Mouse (Mus musculus): ENCODE measurements around the gene Senp6. TPM values are rescaled to one million over a fixed set of nuclear protein-coding genes. Genes with fewer than 3 reads are reported as not detected.
"Not testable (repeated sequence)": the region's sequence is repeated elsewhere in the genome, so short reads cannot be mapped to it uniquely, and the experiment has no call there.

Senp6 gene
- polyA plus RNA-seq, 1 experiment from 2014 or later, result 32.0 TPM

DNA sequence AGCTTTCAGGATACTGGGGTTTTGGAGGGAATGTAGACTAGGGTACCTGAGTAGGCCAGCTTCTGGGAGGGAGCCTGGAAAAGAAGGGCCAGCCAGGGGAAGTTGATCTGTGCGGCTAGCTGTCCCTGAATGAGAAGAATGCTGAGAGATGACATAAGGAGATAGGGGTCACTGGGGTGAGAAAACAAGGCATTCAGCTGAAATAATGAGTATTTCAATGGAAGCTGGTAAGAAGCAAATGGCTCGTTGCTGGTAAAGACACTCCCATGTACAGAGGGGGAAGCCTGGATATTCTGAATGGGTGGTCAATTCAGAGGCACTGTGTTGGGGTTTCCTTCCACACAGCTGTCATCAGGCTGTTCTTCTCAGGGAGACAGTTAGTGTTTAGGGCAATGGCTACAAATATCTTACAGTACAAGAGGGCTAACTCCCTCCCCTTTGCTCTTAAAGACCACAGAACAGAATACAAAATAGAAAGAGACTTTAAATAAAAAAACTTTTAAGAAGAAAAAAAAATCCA is 27.3 kb upstream of the Senp6 start:
- no peak overlapping the region for H3K9ac ChIP-seq (ENCODE audit: low read length)
- WGBS, result 33% methylated on average over 2 of the region's 2 CpGs
- H3K27ac ChIP-seq (ENCODE audit: low read length), result no peak overlapping the region
- H3K27me3 ChIP-seq (ENCODE audit: control insufficient read depth, insufficient read depth, low read length), result no peaks in the 10 kb centered on the region
- ATAC-seq (replicated peaks; ENCODE audit: extremely low read depth, insufficient read depth, low FRiP score), result no peak
- H3K9me3 ChIP-seq (replicated peaks; ENCODE audit: control insufficient read depth, low read length), result 0 out of 2 replicates have a peak, but pooled peaks cover 4% of the 10 kb centered on the region
- H3K4me2 ChIP-seq (ENCODE audit: low read depth, low read length), result no peak overlapping the region
- H3K4me1 ChIP-seq (ENCODE audit: control insufficient read depth, insufficient read depth, low read length), result peaks cover 5% of the 10 kb centered on the region
- H3K36me3 ChIP-seq (ENCODE audit: control insufficient read depth, insufficient read depth), result no peaks in the 10 kb centered on the region
- no peak overlapping the region for H3K4me3 ChIP-seq (ENCODE audit: low read length)

DNA sequence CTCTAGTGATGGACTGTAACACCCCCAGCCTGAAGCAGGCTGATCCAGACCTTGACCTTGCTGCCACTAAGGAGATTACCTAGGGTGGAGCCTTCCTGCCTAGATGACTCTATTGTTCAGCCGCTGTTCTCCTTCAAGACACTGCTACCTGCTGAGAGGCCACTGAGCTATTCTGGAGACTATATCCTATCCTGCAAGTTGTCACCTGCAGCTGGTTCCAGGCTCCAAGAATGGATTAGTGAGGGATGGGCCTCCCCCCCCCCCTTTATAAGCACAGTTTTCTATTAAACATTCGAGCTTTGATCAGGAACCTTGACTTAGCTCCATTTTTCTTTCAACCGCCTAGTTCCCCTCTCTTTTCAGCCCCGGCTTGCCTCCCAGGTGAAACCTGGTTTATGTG is 22.4 kb upstream of the Senp6 start:
- H3K4me2 ChIP-seq (ENCODE audit: low read depth, low read length); H3K27me3 ChIP-seq (ENCODE audit: control insufficient read depth, insufficient read depth, low read length); ATAC-seq (replicated peaks; ENCODE audit: extremely low read depth, insufficient read depth, low FRiP score); H3K9me3 ChIP-seq (replicated peaks; ENCODE audit: control insufficient read depth, low read length); H3K36me3 ChIP-seq (ENCODE audit: control insufficient read depth, insufficient read depth); H3K4me1 ChIP-seq (ENCODE audit: control insufficient read depth, insufficient read depth, low read length); H3K9ac ChIP-seq (ENCODE audit: low read length); H3K4me3 ChIP-seq (ENCODE audit: low read length); H3K27ac ChIP-seq (ENCODE audit: low read length): not testable (repeated sequence)
- WGBS, result 79% methylated on average over 4 of the region's 4 CpGs

DNA sequence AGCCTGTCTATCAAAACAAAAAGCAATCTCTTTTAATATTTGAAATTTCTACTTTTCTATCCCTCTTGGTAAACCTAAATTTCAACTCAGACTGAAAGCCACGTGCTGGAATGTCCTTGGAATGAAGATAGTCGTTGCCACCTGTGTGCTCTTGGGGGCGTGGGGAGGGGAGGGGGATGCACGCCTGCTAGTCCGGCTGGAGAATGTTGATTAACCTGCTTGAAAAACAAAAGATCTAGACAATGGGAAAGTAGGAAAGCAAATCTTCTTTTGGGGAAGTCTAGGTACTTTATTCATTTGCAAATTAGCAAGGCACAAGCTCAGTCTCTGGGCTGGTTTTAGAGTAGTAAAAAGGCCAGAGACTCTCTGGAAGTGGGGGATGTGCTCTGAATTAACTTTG is 17.4 kb upstream of the Senp6 start:
- not testable (repeated sequence) for H3K9ac ChIP-seq (ENCODE audit: low read length); H3K4me3 ChIP-seq (ENCODE audit: low read length); H3K9me3 ChIP-seq (replicated peaks; ENCODE audit: control insufficient read depth, low read length); H3K27ac ChIP-seq (ENCODE audit: low read length); H3K4me1 ChIP-seq (ENCODE audit: control insufficient read depth, insufficient read depth, low read length); ATAC-seq (replicated peaks; ENCODE audit: extremely low read depth, insufficient read depth, low FRiP score); H3K27me3 ChIP-seq (ENCODE audit: control insufficient read depth, insufficient read depth, low read length); H3K36me3 ChIP-seq (ENCODE audit: control insufficient read depth, insufficient read depth); H3K4me2 ChIP-seq (ENCODE audit: low read depth, low read length)
- 53% methylated on average over 5 of the region's 5 CpGs for WGBS

DNA sequence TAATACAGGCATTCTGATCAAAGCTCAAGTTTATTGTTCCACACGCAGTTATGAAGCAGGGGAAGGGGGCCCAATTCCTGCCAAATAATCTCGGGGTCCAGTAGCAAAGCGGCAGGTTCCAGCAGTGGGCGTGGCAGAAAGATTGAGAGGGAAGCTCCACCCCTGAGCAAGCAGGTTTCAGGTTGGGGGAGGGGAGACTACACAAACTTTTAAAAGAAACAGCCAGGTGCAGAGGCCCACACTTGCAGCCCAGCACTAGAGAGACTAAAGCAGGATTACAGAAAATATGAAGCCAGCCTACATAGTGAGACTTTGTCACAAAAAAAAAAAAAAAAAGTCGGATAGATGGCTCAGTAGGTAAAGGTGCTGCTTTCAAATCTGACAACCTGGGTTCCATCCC is 13.8 kb upstream of the Senp6 start:
- Histone ChIP-seq H3K9ac (ENCODE audit: low read length) (no peak overlapping the region), H3K4me3 (ENCODE audit: low read length) (no peak overlapping the region), H3K36me3 (ENCODE audit: control insufficient read depth, insufficient read depth) (no peaks in the 10 kb centered on the region), H3K9me3 (replicated peaks; ENCODE audit: control insufficient read depth, low read length) (peaks cover 6% of the 10 kb centered on the region; the same call in 1 of the 2 replicates), H3K27me3 (ENCODE audit: control insufficient read depth, insufficient read depth, low read length) (no peaks in the 10 kb centered on the region), H3K4me1 (ENCODE audit: control insufficient read depth, insufficient read depth, low read length) (no peaks in the 10 kb centered on the region), H3K27ac (ENCODE audit: low read length) (no peak overlapping the region), H3K4me2 (ENCODE audit: low read depth, low read length) (no peak overlapping the region)
- no peak for ATAC-seq (replicated peaks; ENCODE audit: extremely low read depth, insufficient read depth, low FRiP score)
- 73% methylated on average over 5 of the region's 5 CpGs for WGBS

DNA sequence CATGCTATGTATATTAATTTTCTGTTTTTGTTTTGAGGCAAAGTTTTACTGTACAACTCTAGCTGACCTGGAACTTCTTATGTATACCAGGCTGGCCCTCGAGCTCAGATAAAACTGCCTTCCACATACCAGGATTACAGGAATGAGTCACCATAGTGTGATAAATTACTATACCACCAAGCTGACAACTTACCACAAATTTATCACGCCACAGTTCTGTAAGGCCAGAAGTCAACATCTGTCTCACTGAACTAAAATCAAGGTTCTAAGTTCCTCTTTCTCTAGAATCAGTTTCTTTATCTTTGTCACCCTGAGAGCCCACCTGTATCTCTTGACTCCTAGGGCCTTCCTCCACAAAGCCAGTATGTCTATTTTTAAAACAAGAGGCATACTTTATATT is 9.0 kb upstream of the Senp6 start:
- Histone ChIP-seq H3K9ac (ENCODE audit: low read length) (no peak overlapping the region), H3K27me3 (ENCODE audit: control insufficient read depth, insufficient read depth, low read length) (no peaks in the 10 kb centered on the region), H3K9me3 (replicated peaks; ENCODE audit: control insufficient read depth, low read length) (peaks cover 6% of the 10 kb centered on the region; the same call in 1 of the 2 replicates), H3K4me2 (ENCODE audit: low read depth, low read length) (no peak overlapping the region), H3K27ac (ENCODE audit: low read length) (no peak overlapping the region), H3K4me3 (ENCODE audit: low read length) (no peak overlapping the region), H3K4me1 (ENCODE audit: control insufficient read depth, insufficient read depth, low read length) (no peaks in the 10 kb centered on the region), H3K36me3 (ENCODE audit: control insufficient read depth, insufficient read depth) (no peaks in the 10 kb centered on the region)
- 41% methylated on average over 2 of the region's 2 CpGs for WGBS
- ATAC-seq (replicated peaks; ENCODE audit: extremely low read depth, insufficient read depth, low FRiP score), result no peak

DNA sequence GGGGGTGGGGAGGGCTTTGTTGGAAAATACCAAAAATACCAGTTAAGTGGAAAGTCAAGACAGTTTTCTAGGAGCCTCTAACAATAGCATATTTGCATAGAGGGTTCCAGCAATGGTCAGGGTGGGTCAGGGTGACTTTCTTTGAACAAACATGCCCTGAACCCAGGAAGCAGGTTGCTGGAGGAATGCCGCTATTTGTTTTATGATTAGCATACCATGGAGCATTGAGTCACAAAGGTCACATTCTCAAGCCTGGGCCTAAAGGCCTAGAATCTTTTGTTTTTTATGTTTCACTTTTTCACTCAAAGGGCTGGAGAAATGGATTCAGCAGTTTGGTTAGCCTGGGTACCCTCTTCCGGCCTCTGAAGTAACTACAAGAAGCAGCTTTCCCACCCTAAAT is 1.2 kb upstream of the Senp6 start:
- H3K4me3 ChIP-seq (ENCODE audit: low read length); H3K27me3 ChIP-seq (ENCODE audit: control insufficient read depth, insufficient read depth, low read length); H3K9ac ChIP-seq (ENCODE audit: low read length); H3K36me3 ChIP-seq (ENCODE audit: control insufficient read depth, insufficient read depth); ATAC-seq (replicated peaks; ENCODE audit: extremely low read depth, insufficient read depth, low FRiP score); H3K4me2 ChIP-seq (ENCODE audit: low read depth, low read length); H3K27ac ChIP-seq (ENCODE audit: low read length): not testable (repeated sequence)
- H3K4me1 ChIP-seq (ENCODE audit: control insufficient read depth, insufficient read depth, low read length), result peaks cover 11% of the 10 kb centered on the region
- peaks cover 10% of the 10 kb centered on the region for H3K9me3 ChIP-seq (replicated peaks; ENCODE audit: control insufficient read depth, low read length)
- 91% methylated on average over 2 of the region's 2 CpGs for WGBS

DNA sequence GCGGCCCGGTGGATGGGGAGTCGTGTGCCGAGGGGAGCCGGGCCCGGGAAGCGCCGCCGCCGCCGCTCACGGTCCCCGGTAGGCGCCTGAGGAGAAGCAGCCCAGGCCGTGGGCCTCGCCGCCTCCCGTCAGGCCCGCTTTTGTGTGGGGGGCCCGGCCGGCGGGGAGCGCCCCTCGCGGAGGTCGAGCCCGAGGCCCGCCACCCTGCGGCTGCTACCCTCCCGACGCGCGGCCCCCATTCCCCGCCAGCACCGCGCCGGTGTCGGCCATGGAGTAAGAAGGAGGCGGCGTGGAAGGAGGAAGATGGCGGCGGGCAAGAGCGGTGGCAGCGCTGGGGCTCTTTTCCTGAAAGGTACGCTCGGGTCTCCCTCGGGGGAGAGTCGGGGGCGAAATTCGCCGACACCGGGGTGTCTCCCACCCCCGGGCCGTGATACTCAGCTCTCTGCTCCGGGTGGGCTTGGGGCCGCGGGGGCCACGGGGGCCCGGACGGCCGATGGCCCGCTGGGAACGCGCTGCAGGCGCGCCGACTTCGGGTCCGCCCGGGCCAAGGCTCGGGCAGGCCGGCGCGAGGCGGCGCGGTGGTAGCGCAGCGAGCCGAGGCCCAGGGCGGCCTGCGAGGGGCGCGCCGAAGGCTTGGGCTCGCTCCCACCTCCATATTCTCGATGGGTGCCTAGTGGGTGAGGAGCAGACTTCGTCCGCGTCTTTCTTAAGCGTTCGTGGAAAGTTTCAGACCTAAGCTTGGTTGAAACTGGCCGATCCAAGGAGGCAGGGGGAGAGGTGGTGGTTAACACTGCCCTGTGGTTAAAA is 721 bp downstream of the Senp6 start:
- WGBS, result under 1% methylated on average over 88 of the region's 93 CpGs
- Histone ChIP-seq H3K27me3 (ENCODE audit: control insufficient read depth, insufficient read depth, low read length) (no peaks in the 10 kb centered on the region), H3K36me3 (ENCODE audit: control insufficient read depth, insufficient read depth) (no peaks in the 10 kb centered on the region), H3K9ac (ENCODE audit: low read length) (peak overlapping the region; percentile 100), H3K9me3 (replicated peaks; ENCODE audit: control insufficient read depth, low read length) (peaks cover 10% of the 10 kb centered on the region), H3K27ac (ENCODE audit: low read length) (peak overlapping the region; percentile 100), H3K4me3 (ENCODE audit: low read length) (peak overlapping the region; percentile 98), H3K4me2 (ENCODE audit: low read depth, low read length) (peak overlapping the region; percentile 65), H3K4me1 (ENCODE audit: control insufficient read depth, insufficient read depth, low read length) (peaks cover 29% of the 10 kb centered on the region)
- peak; percentile 75 for ATAC-seq (replicated peaks; ENCODE audit: extremely low read depth, insufficient read depth, low FRiP score)

DNA sequence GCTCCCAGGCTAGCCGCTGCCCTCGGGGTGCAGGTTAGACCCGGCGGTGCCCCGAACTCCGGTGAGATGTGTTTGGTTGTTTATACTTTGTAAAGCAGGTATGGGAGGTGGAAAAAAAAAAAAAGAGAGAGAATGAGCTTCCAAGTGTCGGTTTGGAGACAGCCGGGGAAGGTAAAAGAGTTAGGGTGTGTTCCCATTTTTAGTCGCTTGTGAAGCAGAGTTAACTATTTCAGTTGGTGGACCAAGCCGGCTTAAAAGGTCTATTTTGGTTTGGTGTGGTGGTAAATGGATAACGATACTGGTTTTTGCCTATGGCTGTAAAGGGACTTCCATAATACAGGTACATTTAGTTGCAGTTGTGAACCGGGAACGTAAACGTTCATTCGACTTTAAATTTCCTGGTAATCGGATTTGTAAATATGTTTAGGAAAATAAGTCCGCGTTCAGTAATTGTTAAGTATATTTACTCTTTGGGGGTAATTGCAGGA is 1.4 kb downstream of the Senp6 start:
- Histone ChIP-seq H3K4me1 (ENCODE audit: control insufficient read depth, insufficient read depth, low read length) (peaks cover 34% of the 10 kb centered on the region), H3K27ac (ENCODE audit: low read length) (peak overlapping the region; percentile 100), H3K36me3 (ENCODE audit: control insufficient read depth, insufficient read depth) (no peaks in the 10 kb centered on the region), H3K4me3 (ENCODE audit: low read length) (peak overlapping the region; percentile 98), H3K27me3 (ENCODE audit: control insufficient read depth, insufficient read depth, low read length) (no peaks in the 10 kb centered on the region), H3K9me3 (replicated peaks; ENCODE audit: control insufficient read depth, low read length) (peaks cover 10% of the 10 kb centered on the region), H3K9ac (ENCODE audit: low read length) (peak overlapping the region; percentile 100), H3K4me2 (ENCODE audit: low read depth, low read length) (peak overlapping the region; percentile 65)
- ATAC-seq (replicated peaks; ENCODE audit: extremely low read depth, insufficient read depth, low FRiP score), result no peak; the same call in 1 of the 2 replicates
- WGBS, result under 1% methylated on average over 18 of the region's 18 CpGs

DNA sequence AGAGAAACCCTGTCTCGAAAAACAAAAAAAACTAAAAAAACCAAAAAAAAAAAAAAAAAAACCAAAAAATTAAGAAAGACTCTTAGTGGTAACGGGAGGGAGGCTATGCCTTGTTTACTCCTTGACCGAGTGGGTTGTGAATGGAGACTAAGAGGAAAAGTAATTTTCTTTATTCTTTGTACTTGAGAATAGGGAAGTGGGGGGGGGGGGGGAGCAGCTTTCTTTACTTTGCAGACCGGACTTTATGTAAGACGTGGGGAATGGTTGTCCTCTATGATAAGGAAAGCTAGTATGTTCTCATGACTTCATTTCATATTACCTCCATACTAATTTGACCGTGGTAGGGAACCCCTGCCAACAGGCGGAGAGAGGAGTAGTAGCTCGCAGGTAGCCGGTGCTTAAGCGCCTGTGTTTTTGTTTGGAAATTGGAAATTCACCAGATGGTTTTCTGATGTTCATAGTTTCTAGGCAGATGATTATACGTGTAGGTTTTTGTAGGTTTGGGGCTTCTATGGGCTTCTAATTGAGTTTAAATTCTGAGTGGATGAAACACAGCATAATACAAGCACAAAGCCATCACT is 2.1 kb downstream of the Senp6 start:
- peak overlapping the region; percentile 65 for H3K4me2 ChIP-seq (ENCODE audit: low read depth, low read length)
- no peaks in the 10 kb centered on the region for H3K27me3 ChIP-seq (ENCODE audit: control insufficient read depth, insufficient read depth, low read length)
- peak overlapping the region; percentile 98 for H3K4me3 ChIP-seq (ENCODE audit: low read length)
- no peaks in the 10 kb centered on the region for H3K36me3 ChIP-seq (ENCODE audit: control insufficient read depth, insufficient read depth)
- H3K4me1 ChIP-seq (ENCODE audit: control insufficient read depth, insufficient read depth, low read length), result peaks cover 40% of the 10 kb centered on the region
- peak overlapping the region; percentile 10 for H3K27ac ChIP-seq (ENCODE audit: low read length)
- H3K9ac ChIP-seq (ENCODE audit: low read length), result peak overlapping the region; percentile 100
- WGBS, result 23% methylated on average over 11 of the region's 11 CpGs
- no peak for ATAC-seq (replicated peaks; ENCODE audit: extremely low read depth, insufficient read depth, low FRiP score)
- peaks cover 10% of the 10 kb centered on the region for H3K9me3 ChIP-seq (replicated peaks; ENCODE audit: control insufficient read depth, low read length)

Data from heart, embryonic 16.5 days (tissue).